ENCODE assay signal across 8 mouse cellular contexts in the genomic region with DNA sequence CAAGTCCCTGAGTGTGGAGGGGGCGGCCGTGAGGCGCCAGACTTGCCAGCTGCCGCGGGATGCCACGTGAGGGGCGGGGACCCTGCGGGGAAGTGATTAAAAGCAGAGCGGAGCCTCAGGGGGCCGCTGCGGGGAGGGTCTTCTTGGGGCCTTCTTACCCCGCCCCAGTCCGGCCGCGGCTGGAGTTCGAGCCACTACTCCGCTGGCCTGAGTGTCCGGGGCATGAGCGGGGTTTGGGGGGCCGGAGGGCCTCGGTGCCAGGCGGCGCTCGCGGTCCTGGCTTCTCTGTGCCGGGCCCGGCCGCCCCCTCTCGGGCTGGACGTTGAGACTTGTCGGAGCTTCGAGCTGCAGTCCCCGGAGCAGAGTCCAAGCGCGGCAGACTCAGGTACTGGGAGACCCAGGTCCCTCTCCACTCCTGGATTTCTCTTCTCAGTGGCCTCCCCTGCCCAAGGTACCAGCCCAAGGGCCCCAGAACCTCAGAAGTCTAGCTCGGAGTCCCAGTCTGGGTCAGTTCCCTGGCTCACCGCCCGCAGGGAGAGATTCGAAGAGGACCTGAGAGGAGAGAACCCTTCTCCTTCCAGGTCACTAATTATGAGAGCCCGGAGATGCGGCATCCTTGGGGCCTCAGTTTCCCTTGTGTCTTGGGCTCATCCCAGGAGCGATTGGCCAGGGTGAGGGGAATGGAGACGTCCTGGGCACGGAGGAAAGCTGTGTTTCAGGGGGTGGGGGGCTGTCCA. TPM values are rescaled to one million over a fixed set of nuclear protein-coding genes. Genes with fewer than 3 reads are reported as not detected.
A peak's percentile ranks its signal among the peaks of the same experiment; 100 is the strongest.
DNase-seq lines count a peak whose midpoint lies in the region; ATAC-seq and TF ChIP-seq lines count a peak whose summit lies in the region.

A gene (plus strand): TSS at position 76 of the 737 bp plus-strand sequence.

- H3K9ac ChIP-seq in heart, embryonic 14.5 days (ENCODE audit: low read length) = 0 out of 2 replicates have a peak within 1 kb of the TSS, but pooled peaks have one; percentile 1
- H3K9ac ChIP-seq in intestine, postnatal 0 days (ENCODE audit: low read depth, low read length) = no peak within 1 kb of the TSS

- H3K27me3 ChIP-seq in heart, embryonic 14.5 days (ENCODE audit: control insufficient read depth, insufficient read depth, low read length) = peaks cover 74% of the 10 kb centered on the region
- peaks cover 64% of the 10 kb centered on the region for H3K27me3 ChIP-seq in intestine, postnatal 0 days (replicated peaks; ENCODE audit: control insufficient read depth, insufficient read depth, low read length)

- intact Hi-C loops in gastrocnemius, postnatal 14 days (cut with DNase I; ENCODE audit: low total_unique reads) = no loop called here

- H3K27ac ChIP-seq in heart, embryonic 14.5 days (replicated peaks in 1 of 2; ENCODE audit: control insufficient read depth in 1 of 2, insufficient read depth in 1 of 2, low read depth in 2 of 2, low read length in 2 of 2) = no peak within 1 kb of the TSS
- no peak within 1 kb of the TSS for H3K27ac ChIP-seq in intestine, postnatal 0 days (ENCODE audit: low read depth, low read length)

- H3K9me3 ChIP-seq in heart, embryonic 14.5 days (ENCODE audit: control insufficient read depth, low read length) = no peaks in the 10 kb centered on the region
- no peaks in the 10 kb centered on the region for H3K9me3 ChIP-seq in intestine, postnatal 0 days (ENCODE audit: control insufficient read depth)

- no peak for TF ChIP-seq CTCF in intestine, postnatal 0 days (IDR thresholded peaks at IDR 0.05; ENCODE audit: low read depth)

- H3K36me3 ChIP-seq in heart, embryonic 14.5 days (ENCODE audit: control insufficient read depth, insufficient read depth, low read length) = no peaks in the 10 kb centered on the region
- H3K36me3 ChIP-seq in intestine, postnatal 0 days (ENCODE audit: control insufficient read depth, insufficient read depth) = no peaks in the 10 kb centered on the region

- H3K4me1 ChIP-seq in heart, embryonic 14.5 days (ENCODE audit: control insufficient read depth in 2 of 2, insufficient read depth in 2 of 2, low read length in 2 of 2) = peaks cover 3 to 16% of the 10 kb centered on the region in 2 experiments; a peak in 2 of 4 replicates
- H3K4me1 ChIP-seq in intestine, postnatal 0 days (replicated peaks; ENCODE audit: control insufficient read depth, insufficient read depth, low read length) = no peaks in the 10 kb centered on the region

- peak within 1 kb of the TSS; percentile 32 to 47 for H3K4me3 ChIP-seq in heart, embryonic 14.5 days (ENCODE audit: control insufficient read depth in 1 of 2, insufficient read depth in 1 of 2, low read depth in 1 of 2, low read length in 2 of 2)
- peak within 1 kb of the TSS; percentile 38 for H3K4me3 ChIP-seq in intestine, postnatal 0 days (ENCODE audit: low read depth, low read length)

- WGBS in heart, embryonic 14.5 days = 2% methylated on average over 42 of the region's 44 CpGs
- whole genome bisulfite sequencing in intestine, postnatal 0 days = under 1% methylated on average over 44 of the region's 44 CpGs

- peak within 1 kb of the TSS; percentile 84 for H3K4me2 ChIP-seq in heart, embryonic 14.5 days (ENCODE audit: low read length)
- peak within 1 kb of the TSS; percentile 69 for H3K4me2 ChIP-seq in intestine, postnatal 0 days (replicated peaks; ENCODE audit: low read depth)

- no peak for DNase-seq in heart, adult 11 months
- peak; percentile 15 for DNase-seq in ES-CJ7 (ENCODE audit: low read depth, low spot score)
- peak; percentile 57 for DNase-seq in embryo, embryonic 11 days
- peak; percentile 52 for DNase-seq in neural tube, embryonic 10.5 days (ENCODE audit: extremely low spot score, low spot score)
- no peak for DNase-seq in gastrocnemius, postnatal 14 days
- no peak for DNase-seq in adrenal gland, adult 18-20 months (ENCODE audit: low spot score in 2 of 2)

- no peak for ATAC-seq in heart, embryonic 14.5 days (ENCODE audit: insufficient number of reproducible peaks, insufficient read depth, low FRiP score, low read depth)
- no peak for ATAC-seq in intestine, postnatal 0 days

RNA-seq across cellular contexts. Expression of the gene that starts here (rescaled TPM):
- polyA plus RNA-seq in heart, embryonic 14.5 days (2014; fragmentation: Nextera tagmentation; extraction: Ambion mirVana) = 0.14 TPM in 1 of 2 replicates, not detected in the other
- polyA plus RNA-seq in intestine, postnatal 0 days (2015; fragmentation: Nextera tagmentation; extraction: Ambion mirVana) = 0.56 and 0.60 TPM in 2 replicates
- total RNA-seq in gastrocnemius, postnatal 14 days (2021) = not detected
- total RNA-seq in adrenal gland, adult 18-20 months (2021) = not detected

Comparison
In these comparisons a context has a peak if more than half of its experiments do, and no peak if none do; other contexts are left out.
1. DNase-seq: peak in ES-CJ7 (single experiment), embryo, embryonic 11 days (single experiment) and neural tube, embryonic 10.5 days (single experiment); none in heart, adult 11 months (single experiment), gastrocnemius, postnatal 14 days (single experiment) and adrenal gland, adult 18-20 months (0 of 2).